Mouse (Mus musculus): ENCODE results near the gene Wars2.

DNA sequence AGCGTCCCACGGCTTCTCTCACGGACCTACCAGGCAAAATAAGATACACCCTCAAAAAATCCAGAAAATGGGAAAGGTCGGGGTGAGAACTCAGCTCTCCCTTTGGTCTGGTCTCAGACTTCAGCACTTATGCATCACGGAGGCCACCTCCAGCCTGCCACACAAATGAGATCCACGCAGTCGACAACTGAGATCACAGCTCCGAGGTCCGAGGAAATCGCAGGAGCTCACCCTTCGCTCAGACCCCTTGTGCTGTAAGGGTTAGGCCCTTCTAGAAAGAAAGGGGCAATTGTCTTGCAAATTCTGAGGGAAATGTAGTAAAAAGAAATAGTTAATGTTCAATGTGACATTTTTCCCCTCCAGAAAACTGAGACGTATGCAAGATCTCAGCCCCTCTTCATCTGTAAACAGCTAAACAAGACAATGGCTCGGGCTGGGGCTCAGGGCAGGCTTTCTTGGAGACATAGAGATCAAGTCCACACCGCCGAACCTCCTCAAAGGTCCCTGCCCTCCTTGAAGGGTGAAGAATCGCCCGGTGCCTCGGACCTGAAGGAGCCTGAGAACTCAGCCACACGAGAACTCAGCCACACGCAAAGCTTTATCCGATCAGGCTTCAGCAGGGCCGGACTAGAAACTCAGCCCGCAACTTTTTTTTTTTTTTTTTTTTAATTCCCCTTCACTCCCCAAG lies 94.4 kb downstream of the Wars2 start:
- TF ChIP-seq CTCF (IDR thresholded peaks at IDR 0.05; ENCODE audit: borderline replicate concordance, insufficient read depth, low read length): no peak
- TF ChIP-seq POLR2A (IDR thresholded peaks at IDR 0.05; ENCODE audit: low read depth, low read length): no peak
